In genomic region chr13:46203551-46203950, GRCm38 (mm10) we compare ENCODE assay signal across 28 mouse cellular contexts.
DNase-seq lines count a peak whose midpoint lies in the region; ATAC-seq lines count a peak whose summit lies in the region.
"Had no signal": no experiment of that assay in that cellular context is flagged by ENCODE, and none has a peak within 500 bp of the region (broad histone marks: within the 10 kb centered on the region; RNA-seq: fewer than 3 reads in every experiment).

No protein-coding gene starts in this region.

- no peak overlapping the region for H3K4me2 ChIP-seq in forebrain, embryonic 11.5 days (ENCODE audit: low read depth, low read length, severe bottlenecking)
- H3K4me2 ChIP-seq in forebrain, embryonic 14.5 days (ENCODE audit: low read length): no peak overlapping the region
- no peak overlapping the region for H3K4me2 ChIP-seq in hindbrain, embryonic 12.5 days (replicated peaks)
- H3K4me2 ChIP-seq: embryonic facial prominence, embryonic 13.5 days; embryonic facial prominence, embryonic 15.5 days; forebrain, embryonic 13.5 days had no signal

- intact Hi-C loops in heart, postnatal 14 days (cut with DNase I): no loop called here

- no peaks in the 10 kb centered on the region for H3K36me3 ChIP-seq in forebrain, embryonic 11.5 days (ENCODE audit: control insufficient read depth, insufficient read depth, low read length)
- no peaks in the 10 kb centered on the region for H3K36me3 ChIP-seq in forebrain, embryonic 14.5 days (ENCODE audit: control insufficient read depth, insufficient read depth, low read length)
- no peaks in the 10 kb centered on the region for H3K36me3 ChIP-seq in hindbrain, embryonic 12.5 days
- H3K36me3 ChIP-seq: embryonic facial prominence, embryonic 13.5 days; embryonic facial prominence, embryonic 15.5 days; forebrain, embryonic 10.5 days; G1E had no signal

- H3K4me3 ChIP-seq in forebrain, embryonic 11.5 days (ENCODE audit: low read depth, low read length): no peak overlapping the region
- H3K4me3 ChIP-seq in forebrain, embryonic 14.5 days (ENCODE audit: low read depth, low read length): no peak overlapping the region
- no peak overlapping the region for H3K4me3 ChIP-seq in hindbrain, embryonic 12.5 days
- H3K4me3 ChIP-seq: embryonic facial prominence, embryonic 13.5 days; embryonic facial prominence, embryonic 15.5 days; erythroblast, embryonic 14.5 days; forebrain, embryonic 10.5 days; forebrain, embryonic 13.5 days had no signal

- no peaks in the 10 kb centered on the region for H3K4me1 ChIP-seq in forebrain, embryonic 11.5 days (replicated peaks; ENCODE audit: control insufficient read depth, insufficient read depth, low read length)
- no peaks in the 10 kb centered on the region for H3K4me1 ChIP-seq in forebrain, embryonic 14.5 days (ENCODE audit: control insufficient read depth, insufficient read depth, low read length)
- peaks cover 11% of the 10 kb centered on the region for H3K4me1 ChIP-seq in hindbrain, embryonic 12.5 days

- DNase-seq in forebrain, embryonic 11.5 days (ENCODE audit: low spot score): peak; percentile 6
- DNase-seq in forebrain, embryonic 14.5 days (ENCODE audit: low spot score): no peak
- DNase-seq in heart, adult 11 months: peak; percentile 1
- DNase-seq in heart, postnatal 14 days: no peak
- peak; percentile 61 for DNase-seq in brain, adult 2 months (ENCODE audit: low read depth, low spot score)
- DNase-seq: adrenal gland, adult 8-10 months; adrenal gland, postnatal 14 days; adrenal gland, postnatal 36 days; B cell, adult 2 months; cerebellum, adult 11 months; cerebellum, adult 18-20 months; cerebellum, adult 8-10 months; cerebellum, adult 9-11 months; cerebellum, postnatal 14 days; cerebellum, postnatal 36 days; embryo, embryonic 11 days had no signal

- H3K9me3 ChIP-seq in forebrain, embryonic 11.5 days (ENCODE audit: control insufficient read depth, low read length): no peaks in the 10 kb centered on the region
- no peaks in the 10 kb centered on the region for H3K9me3 ChIP-seq in forebrain, embryonic 14.5 days (replicated peaks; ENCODE audit: control insufficient read depth, low read length)
- H3K9me3 ChIP-seq in hindbrain, embryonic 12.5 days (replicated peaks): no peaks in the 10 kb centered on the region
- H3K9me3 ChIP-seq: embryonic facial prominence, embryonic 13.5 days; embryonic facial prominence, embryonic 15.5 days; forebrain, embryonic 10.5 days; forebrain, embryonic 13.5 days; G1E had no signal

- H3K9ac ChIP-seq in forebrain, embryonic 11.5 days (ENCODE audit: low read length): no peak overlapping the region
- H3K9ac ChIP-seq in forebrain, embryonic 14.5 days (ENCODE audit: low read length): no peak overlapping the region
- H3K9ac ChIP-seq in hindbrain, embryonic 12.5 days: no peak overlapping the region
- H3K9ac ChIP-seq: embryonic facial prominence, embryonic 13.5 days; embryonic facial prominence, embryonic 15.5 days; forebrain, embryonic 13.5 days had no signal

- ATAC-seq in forebrain, embryonic 11.5 days (replicated peaks; ENCODE audit: low FRiP score): no peak
- ATAC-seq in forebrain, embryonic 14.5 days: no peak
- ATAC-seq in hindbrain, embryonic 12.5 days (ENCODE audit: low FRiP score): no peak
- ATAC-seq: activated CD4-positive, CD25-positive, alpha-beta regulatory T cell, adult 4 months; CD4-positive, CD25-positive, alpha-beta regulatory T cell, adult 4 months; forebrain, embryonic 13.5 days; forebrain, embryonic 16.5 days; Patski had no signal

- no peaks in the 10 kb centered on the region for H3K27me3 ChIP-seq in forebrain, embryonic 11.5 days (ENCODE audit: control insufficient read depth, insufficient read depth, low read length)
- no peaks in the 10 kb centered on the region for H3K27me3 ChIP-seq in forebrain, embryonic 14.5 days (replicated peaks; ENCODE audit: control insufficient read depth, insufficient read depth, low read length)
- H3K27me3 ChIP-seq in hindbrain, embryonic 12.5 days: no peaks in the 10 kb centered on the region
- H3K27me3 ChIP-seq: CH12.LX; embryonic facial prominence, embryonic 13.5 days; embryonic facial prominence, embryonic 15.5 days; forebrain, embryonic 13.5 days; Patski had no signal

- 92% methylated on average over 3 of the region's 3 CpGs for WGBS in forebrain, embryonic 11.5 days
- 86% methylated on average over 3 of the region's 3 CpGs for WGBS in forebrain, embryonic 14.5 days
- 92% methylated on average over 3 of the region's 3 CpGs for WGBS in hindbrain, embryonic 12.5 days

- H3K27ac ChIP-seq in forebrain, embryonic 11.5 days (ENCODE audit: low read depth, low read length): no peak overlapping the region
- no peak overlapping the region for H3K27ac ChIP-seq in forebrain, embryonic 14.5 days (ENCODE audit: low read depth, low read length)
- H3K27ac ChIP-seq in hindbrain, embryonic 12.5 days: no peak overlapping the region
- H3K27ac ChIP-seq: embryonic facial prominence, embryonic 13.5 days; embryonic facial prominence, embryonic 15.5 days; forebrain, embryonic 10.5 days; forebrain, embryonic 13.5 days had no signal

Comparison
In these comparisons a context has a peak if more than half of its experiments do, and no peak if none do; other contexts are left out.
1. DNase-seq: peak in forebrain, embryonic 11.5 days (single experiment), heart, adult 11 months (single experiment) and brain, adult 2 months (single experiment); none in forebrain, embryonic 14.5 days (single experiment) and heart, postnatal 14 days (0 of 2).